Mouse (Mus musculus) pancreas, adult 10 weeks (tissue): ENCODE data around the gene Serpinf2. TPM values are rescaled to one million over a fixed set of nuclear protein-coding genes. Genes with fewer than 3 reads are reported as not detected.

Source experiments
- polyA plus RNA-seq: library from polyadenylated mRNA; stranded (reverse); fragments of 350-450 nt; fragmentation: Illumina TruSeq; extraction: RNeasy Lipid Tissue Mini Kit (QIAGEN cat#74804); gene quantifications from one replicate; pipeline ENCODE4 v1.2.3, GENCODE M21; 2015; ENCODE audit warnings: low read depth, low replicate concordance; ENCODE audit not compliant: insufficient read depth

The Serpinf2 gene
- 0.37 TPM for polyA plus RNA-seq

DNA sequence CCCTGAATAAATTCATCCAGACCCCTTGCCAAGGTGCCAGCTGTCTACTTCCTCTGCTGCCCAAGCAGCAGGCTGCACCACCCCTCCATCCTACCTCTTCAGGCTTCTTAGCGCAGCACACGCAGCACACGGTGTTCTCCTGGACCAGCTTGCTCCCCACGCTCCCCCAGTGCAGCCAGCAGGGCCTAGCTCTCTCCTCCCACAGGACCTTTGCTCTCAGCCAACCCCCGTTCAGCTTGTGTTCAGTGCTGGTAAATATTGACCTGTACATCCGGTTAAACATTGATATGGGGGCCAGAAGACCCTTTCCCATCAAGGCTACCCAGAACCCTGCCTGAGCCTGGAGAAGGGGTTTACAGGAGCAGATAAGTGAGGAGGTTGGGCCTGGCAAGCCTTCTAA lies at the start of gene Serpinf2:
Gene Serpinf2 (minus strand): TSS at position 229 of the 400 bp plus-strand sequence.

DNA sequence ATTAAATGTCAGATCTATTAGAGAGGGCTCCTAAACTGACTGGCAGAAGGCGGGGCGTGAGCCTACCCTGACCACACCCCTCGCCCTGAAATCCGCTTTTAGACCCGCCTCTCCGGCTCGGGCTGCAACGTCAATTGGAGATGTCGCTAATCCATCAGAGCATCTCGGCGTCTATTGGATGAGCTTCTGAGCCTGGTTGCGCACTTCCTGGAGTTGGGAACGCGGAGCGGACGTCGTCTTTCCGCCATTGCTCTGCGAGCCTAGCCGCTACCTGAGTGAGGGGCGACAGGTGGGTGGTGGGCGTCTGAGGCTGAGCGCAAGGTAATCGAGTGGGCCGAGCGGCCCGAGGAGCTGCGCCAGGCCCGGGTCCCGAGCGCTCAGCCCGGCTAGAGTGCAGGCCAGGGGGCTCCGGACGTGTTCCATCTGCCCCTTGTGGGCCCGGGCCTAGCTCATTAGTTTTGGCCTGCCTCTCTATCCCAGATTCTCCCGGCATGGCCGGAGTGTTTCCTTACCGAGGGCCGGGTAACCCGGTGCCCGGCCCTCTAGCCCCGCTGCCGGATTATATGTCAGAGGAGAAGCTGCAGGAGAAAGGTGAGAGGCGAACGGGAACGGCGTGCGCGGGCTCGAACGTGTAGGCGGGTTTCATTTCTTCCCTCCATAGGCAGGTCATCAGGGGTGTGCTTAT lies 47.4 kb upstream of the Serpinf2 start, which contains the start of gene Prpf8:
Gene Prpf8 (plus strand): TSS at position 216 of the 685 bp plus-strand sequence.

DNA sequence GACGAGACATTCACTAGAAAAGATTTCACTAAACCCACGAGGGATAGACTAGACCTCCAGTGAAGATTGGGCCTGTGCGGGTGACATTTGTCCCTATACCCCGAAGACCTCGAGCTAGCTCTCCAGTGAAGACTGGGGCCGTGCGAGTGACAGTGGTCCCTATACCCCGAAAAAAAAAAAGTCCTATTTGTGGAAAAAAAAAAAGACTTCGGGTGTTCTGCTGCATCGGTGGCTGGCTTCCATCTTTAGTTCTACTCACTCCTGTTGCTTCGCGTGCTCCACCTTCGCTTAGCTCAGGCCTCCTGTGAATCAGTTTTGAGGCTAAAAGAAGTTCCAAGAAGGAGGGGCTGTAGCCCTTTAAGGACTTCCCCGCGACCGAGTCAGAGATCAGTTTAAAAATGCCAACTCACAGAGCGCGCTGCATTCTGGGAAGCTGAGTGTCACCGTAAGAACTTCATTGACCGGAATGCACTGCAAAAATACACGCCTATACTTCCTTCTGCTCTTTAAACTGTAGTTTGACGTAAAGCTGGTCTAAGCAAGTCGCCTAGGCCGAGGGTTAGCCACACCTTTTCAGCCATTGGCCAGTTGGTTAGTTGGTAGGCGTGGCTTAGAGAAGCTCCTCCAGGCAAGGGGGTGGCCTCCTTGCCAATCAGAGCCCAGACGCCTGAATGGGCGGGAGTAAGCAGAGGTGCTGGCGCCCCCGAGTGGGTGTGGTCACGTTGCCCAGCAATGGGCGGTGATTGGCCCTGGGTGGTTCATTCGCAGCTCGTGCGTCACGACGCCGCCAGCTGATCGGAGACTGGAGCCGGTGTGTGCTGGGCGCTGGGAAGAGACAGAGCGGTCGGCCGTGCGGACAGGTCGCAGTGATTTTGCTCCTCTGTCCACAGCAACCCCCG lies 21.7 kb upstream of the Serpinf2 start, which contains the start of gene Tlcd2:
Gene Tlcd2 (plus strand): TSS at position 872 of the 899 bp plus-strand sequence.

DNA sequence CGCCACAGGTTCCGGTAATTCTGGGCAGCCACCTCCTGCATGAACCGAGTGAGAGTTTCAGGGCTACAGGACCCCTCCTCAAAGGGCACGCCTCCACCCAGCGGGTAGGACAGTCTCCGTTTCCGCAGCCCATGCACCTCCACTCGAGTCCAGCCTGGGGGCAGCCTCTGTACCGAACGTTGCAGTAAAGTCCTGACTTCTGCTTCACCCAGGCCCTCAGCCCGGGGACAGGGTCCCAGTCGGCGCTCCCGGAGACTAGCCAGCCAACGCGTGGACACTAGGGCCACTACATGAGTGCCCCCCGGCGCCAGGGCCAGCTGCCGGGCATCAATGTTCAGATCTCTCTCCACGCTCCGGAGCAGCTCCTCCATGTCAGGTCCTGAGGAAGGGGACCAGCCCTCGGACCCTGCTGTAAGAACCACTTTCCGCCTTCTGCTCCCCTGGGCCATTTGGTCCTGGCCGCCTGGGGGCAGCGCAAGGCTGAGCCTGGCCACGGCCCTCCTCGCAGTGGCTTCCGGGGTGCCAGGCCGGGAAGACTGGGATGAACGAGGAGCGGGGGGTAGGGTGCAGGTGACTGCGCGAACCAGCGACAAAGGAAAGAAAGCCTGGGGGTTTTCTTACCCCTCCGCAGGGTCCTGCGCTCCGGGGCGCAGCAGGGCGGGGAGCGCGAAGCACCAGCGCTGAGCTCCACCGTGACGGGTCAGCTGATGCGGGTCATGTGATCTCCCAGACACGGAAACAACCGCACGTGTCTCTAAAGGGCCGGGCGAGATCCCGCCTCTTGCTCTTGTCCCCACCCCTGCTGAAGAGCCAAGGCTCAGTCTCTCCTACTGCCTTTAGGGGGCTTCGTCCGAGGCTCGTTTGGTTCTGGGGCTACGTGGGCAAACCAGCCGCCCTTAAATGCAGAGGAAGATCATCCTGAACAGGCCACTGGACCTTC lies 14.9 kb upstream of the Serpinf2 start, which contains the start of gene Wdr81:
Gene Wdr81 (minus strand): TSS at position 727 of the 940 bp plus-strand sequence.

DNA sequence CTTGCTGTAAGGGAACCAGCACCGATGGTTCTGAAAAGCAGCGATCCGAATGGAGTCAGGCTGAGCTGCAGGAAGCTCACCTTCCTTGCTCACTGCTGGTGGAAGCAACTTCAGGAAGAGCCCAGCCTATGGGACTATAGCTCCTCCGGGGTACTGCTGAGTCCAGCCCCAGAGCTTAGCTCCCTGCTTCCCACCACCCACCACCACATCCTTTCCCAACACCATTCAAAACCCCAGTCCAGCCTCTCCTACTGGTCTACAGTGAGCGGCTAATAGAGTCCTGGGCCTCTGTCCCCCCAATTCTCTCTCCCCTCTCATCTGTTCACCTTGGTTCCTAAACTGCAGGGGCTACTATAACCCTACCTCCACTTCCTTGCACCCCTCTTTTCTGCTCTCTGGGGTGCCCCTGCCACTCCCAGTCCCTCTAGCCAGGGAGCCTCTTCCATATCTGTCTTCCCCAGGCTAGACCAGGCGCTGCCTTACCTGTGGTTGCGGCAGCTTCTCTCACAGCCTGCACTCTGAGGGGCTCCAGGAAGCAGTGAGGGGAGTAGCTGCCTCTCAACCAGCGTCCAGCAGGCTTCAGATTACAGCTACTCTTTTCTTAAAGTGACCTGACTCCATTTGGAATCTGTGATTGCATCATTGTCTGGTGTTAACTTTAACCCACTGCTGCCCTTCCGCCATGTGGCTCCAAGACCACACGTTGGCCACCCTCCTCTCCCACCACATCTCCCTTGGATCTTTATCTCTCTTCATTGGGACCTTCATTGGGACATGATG lies 17.2 kb downstream of the Serpinf2 start, which contains the start of gene Serpinf1:
Gene Serpinf1 (minus strand): TSS at position 689 of the 780 bp plus-strand sequence.

Other genes with a start within 250 kb of the Serpinf2 start
- 2.3 TPM for gene Dph1, start 248.3 kb downstream of the Serpinf2 start, polyA plus RNA-seq
- gene Rtn4rl1, start 245.8 kb downstream of the Serpinf2 start, polyA plus RNA-seq = 1.3 TPM
- gene Rpa1, start 91.3 kb downstream of the Serpinf2 start, polyA plus RNA-seq = 5.0 TPM
- 1.5 TPM for gene Smyd4, start 91.2 kb downstream of the Serpinf2 start, polyA plus RNA-seq
- 27.5 TPM for gene Serpinf1, start 16.9 kb downstream of the Serpinf2 start, polyA plus RNA-seq
- 5.2 TPM for gene Wdr81, start 15.1 kb upstream of the Serpinf2 start, polyA plus RNA-seq
- 2.0 TPM for gene Tlcd2, start 22.1 kb upstream of the Serpinf2 start, polyA plus RNA-seq
- 17.1 TPM for gene Prpf8, start 47.2 kb upstream of the Serpinf2 start, polyA plus RNA-seq
- 2.5 TPM for gene Rilp, start 70.5 kb upstream of the Serpinf2 start, polyA plus RNA-seq
- gene Scarf1, start 73.9 kb upstream of the Serpinf2 start, polyA plus RNA-seq = 5.9 TPM
- 5.1 TPM for gene Slc43a2, start 92.1 kb upstream of the Serpinf2 start, polyA plus RNA-seq
- 16.2 TPM for gene Pitpna, start 148.5 kb upstream of the Serpinf2 start, polyA plus RNA-seq
- gene Inpp5k, start 191.4 kb upstream of the Serpinf2 start, polyA plus RNA-seq = 16.0 TPM
- gene Myo1c, start 210.9 kb upstream of the Serpinf2 start, polyA plus RNA-seq = 28.2 TPM
- gene Crk, start 239.7 kb upstream of the Serpinf2 start, polyA plus RNA-seq = 16.0 TPM